Mouse (Mus musculus) CH12.LX (cell line): ENCODE results near the gene Pakap.

ENCODE experiments used
- BHLHE40 ChIP-seq: IDR thresholded peaks from 2 replicates; pipeline ENCODE4 v1.6.1; 2011; ENCODE audit warnings: mild to moderate bottlenecking, low read depth, low read length, improper control_type of control experiment
- CTCF ChIP-seq, 2 experiments: IDR thresholded peaks in 1 of 2; conservative IDR thresholded peaks in 1 of 2; 2 replicates each; pipeline ENCODE4 v1.5.1; 2011 to 2012; ENCODE audit warnings: low read depth in 2 of 2, low read length in 2 of 2, improper control_type of control experiment in 1 of 2, inconsistent platforms in 1 of 2, mild to moderate bottlenecking in 1 of 2, moderate library complexity in 1 of 2
- E2F4 ChIP-seq: IDR thresholded peaks from 2 replicates; pipeline ENCODE4 v1.6.1; 2011; ENCODE audit warnings: low read depth, low read length, improper control_type of control experiment; ENCODE audit not compliant: insufficient replicate concordance
- EP300 ChIP-seq: IDR thresholded peaks from 2 replicates; pipeline ENCODE4 v1.6.1; 2011; ENCODE audit warnings: low read length, improper control_type of control experiment
- MYC ChIP-seq: IDR thresholded peaks from 2 replicates; pipeline ENCODE4 v1.6.1; 2011; ENCODE audit warnings: low read depth, mild to moderate bottlenecking, improper control_type of control experiment, low read length
- PAX5 ChIP-seq: IDR thresholded peaks from 2 replicates; pipeline ENCODE4 v1.6.1; 2012; ENCODE audit warnings: low read length, inconsistent platforms, mixed read lengths
- POLR2A ChIP-seq: IDR thresholded peaks from 2 replicates; pipeline ENCODE4 v1.6.1; 2011; ENCODE audit warnings: low read depth, mild to moderate bottlenecking, improper control_type of control experiment, low read length
- SIN3A ChIP-seq: IDR thresholded peaks from 2 replicates; pipeline ENCODE4 v1.6.1; 2012; ENCODE audit warnings: low read length, improper control_type of control experiment, inconsistent platforms
- SMC3 ChIP-seq: IDR thresholded peaks from 2 replicates; pipeline ENCODE4 v1.6.1; 2011; ENCODE audit warnings: low read depth, low read length, improper control_type of control experiment

DNA sequence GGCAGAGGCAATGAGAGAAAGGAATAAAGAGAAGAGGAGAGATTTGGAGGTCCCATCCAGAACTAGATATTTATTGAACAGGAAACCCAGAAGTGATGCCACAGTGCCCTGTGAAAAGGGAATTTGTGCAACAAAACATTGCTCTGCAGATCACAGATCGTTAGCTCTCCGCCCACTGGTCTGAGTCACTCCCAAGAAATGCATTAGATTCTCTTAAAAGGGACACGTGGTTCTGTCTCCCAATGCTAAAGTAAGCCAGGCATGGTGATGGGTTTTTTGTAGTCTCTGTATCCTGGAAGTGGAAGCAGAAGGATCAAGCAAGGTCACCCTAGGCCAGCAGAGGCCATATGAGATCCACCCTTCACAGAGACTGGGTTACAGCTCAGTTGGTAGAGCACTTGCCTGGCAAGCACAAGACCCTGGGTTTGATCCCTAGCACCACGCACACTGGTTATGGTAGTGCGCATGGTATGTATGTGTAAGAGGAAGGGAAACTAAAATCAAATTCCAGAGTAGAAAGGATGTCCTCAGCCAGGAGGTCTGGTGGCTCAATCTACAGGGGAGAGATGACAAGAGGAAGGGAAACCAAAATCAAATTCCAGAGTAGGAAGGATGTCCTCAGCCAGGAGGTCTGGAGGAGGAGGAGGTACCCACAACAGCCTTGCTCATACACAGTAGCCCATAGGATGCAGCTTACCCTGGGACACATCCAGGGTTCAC is 84.4 kb downstream of the Pakap start:
- TF ChIP-seq SMC3 (no peak), EP300 (no peak), CTCF (conservative IDR thresholded peaks at IDR 0.05 in 1 of 2, IDR thresholded peaks at IDR 0.05 in 1 of 2; ENCODE audit: low read depth in 2 of 2, low read length in 2 of 2) (no peak), BHLHE40 (no peak), POLR2A (no peak), MYC (no peak), PAX5 (no peak), SIN3A (no peak), E2F4 (no peak)
